Mouse (Mus musculus) hindbrain, embryonic 12.5 days (tissue): ENCODE data around the gene Stag1. TPM values are rescaled to one million over a fixed set of nuclear protein-coding genes. Genes with fewer than 3 reads are reported as not detected.
"Not testable (repeated sequence)": the region's sequence is repeated elsewhere in the genome, so short reads cannot be mapped to it uniquely, and the experiment has no call there.

Experiments
- ATAC-seq: fragments of 200-750 bp; cut with Nextera tagmentation; 2 replicates; pipeline ENCODE4 v1.8.0; 2017; ENCODE audit warnings: moderate TSS enrichment; ENCODE audit not compliant: low FRiP score
- H3K27ac ChIP-seq: fragments of 300-500 bp; sonication (generic); 2 replicates; pipeline ENCODE4 v1.5.1; 2016; ENCODE audit warnings: mild to moderate bottlenecking
- H3K27me3 ChIP-seq: fragments of 300-500 bp; sonication (generic); 2 replicates; pipeline ENCODE4 v1.6.1; 2016; ENCODE audit warnings: mild to moderate bottlenecking
- H3K36me3 ChIP-seq: fragments of 300-500 bp; sonication (generic); 2 replicates; pipeline ENCODE4 v1.6.1; 2016; ENCODE audit warnings: mild to moderate bottlenecking
- H3K4me1 ChIP-seq: fragments of 300-500 bp; sonication (generic); 2 replicates; pipeline ENCODE4 v1.6.1; 2016
- H3K4me2 ChIP-seq: fragments of 300-500 bp; sonication (generic); replicated peaks from 2 replicates; pipeline ENCODE4 v1.6.1; 2016; ENCODE audit warnings: mild to moderate bottlenecking
- H3K4me3 ChIP-seq: fragments of 300-500 bp; sonication (generic); 2 replicates; pipeline ENCODE4 v1.5.1; 2016; ENCODE audit warnings: mild to moderate bottlenecking
- H3K9ac ChIP-seq: fragments of 300-500 bp; sonication (generic); 2 replicates; pipeline ENCODE4 v1.6.1; 2016; ENCODE audit warnings: mild to moderate bottlenecking, moderate library complexity
- H3K9me3 ChIP-seq: fragments of 300-500 bp; sonication (generic); replicated peaks from 2 replicates; pipeline ENCODE4 v1.6.1; 2016; ENCODE audit warnings: mild to moderate bottlenecking
- whole genome bisulfite sequencing: fragments of 180-500 bp; shearing (Covaris S2); methylation state at CpG from one replicate; pipeline ENCODE4 v1.1.7; 2016; 5-methylcytosine and 5-hydroxymethylcytosine counted together
- polyA plus RNA-seq: library from polyadenylated mRNA; unstranded; fragments of >200 nt; fragmentation: Nextera tagmentation; extraction: Ambion mirVana; gene quantifications from 2 replicates; pipeline ENCODE4 v1.2.1, GENCODE M21; 2016

Gene Stag1
- polyA plus RNA-seq, 1 experiment from 2014 or later: 58.1 TPM

- Histone ChIP-seq H3K4me3 (no peak overlapping the region), H3K9ac (no peak overlapping the region), H3K27ac (no peak overlapping the region), H3K9me3 (no peaks in the 10 kb centered on the region), H3K4me1 (no peaks in the 10 kb centered on the region), H3K36me3 (no peaks in the 10 kb centered on the region), H3K4me2 (no peak overlapping the region), H3K27me3 (no peaks in the 10 kb centered on the region)
- 91% methylated on average over 1 of the region's 1 CpGs for WGBS
- no peak for ATAC-seq
Observed at GRCm38 (mm10) chr9:100707644-100708043, 110.0 kb downstream of the Stag1 start.

GRCm38 (mm10) chr9:100711665-100712064 lies 114.1 kb downstream of the Stag1 start:
- ATAC-seq: no peak
- no peak overlapping the region for H3K4me3 ChIP-seq
- no peak overlapping the region for H3K4me2 ChIP-seq
- no peaks in the 10 kb centered on the region for H3K36me3 ChIP-seq
- no peaks in the 10 kb centered on the region for H3K4me1 ChIP-seq
- WGBS: 85% methylated on average over 2 of the region's 2 CpGs
- no peak overlapping the region for H3K27ac ChIP-seq
- no peaks in the 10 kb centered on the region for H3K27me3 ChIP-seq
- no peaks in the 10 kb centered on the region for H3K9me3 ChIP-seq
- H3K9ac ChIP-seq: no peak overlapping the region

- H3K9me3 ChIP-seq, H3K27me3 ChIP-seq, H3K27ac ChIP-seq, H3K36me3 ChIP-seq, H3K9ac ChIP-seq, H3K4me1 ChIP-seq, H3K4me3 ChIP-seq, H3K4me2 ChIP-seq, ATAC-seq: not testable (repeated sequence)
- WGBS: 100% methylated on average over 2 of the region's 2 CpGs
Observed at GRCm38 (mm10) chr9:100724832-100725231, 127.2 kb downstream of the Stag1 start.

GRCm38 (mm10) chr9:100731839-100732238 lies 134.2 kb downstream of the Stag1 start:
- H3K9me3 ChIP-seq: no peaks in the 10 kb centered on the region
- no peak overlapping the region for H3K9ac ChIP-seq
- H3K27me3 ChIP-seq: no peaks in the 10 kb centered on the region
- WGBS: 94% methylated on average over 1 of the region's 1 CpGs
- H3K4me2 ChIP-seq: no peak overlapping the region
- H3K4me3 ChIP-seq: no peak overlapping the region
- H3K36me3 ChIP-seq: no peaks in the 10 kb centered on the region
- H3K4me1 ChIP-seq: no peaks in the 10 kb centered on the region
- ATAC-seq: no peak
- H3K27ac ChIP-seq: no peak overlapping the region

GRCm38 (mm10) chr9:100733907-100734440 lies 136.4 kb downstream of the Stag1 start:
- Histone ChIP-seq H3K9me3 (no peaks in the 10 kb centered on the region), H3K4me2 (no peak overlapping the region), H3K9ac (no peak overlapping the region), H3K4me1 (no peaks in the 10 kb centered on the region), H3K27me3 (no peaks in the 10 kb centered on the region), H3K4me3 (no peak overlapping the region), H3K27ac (no peak overlapping the region), H3K36me3 (no peaks in the 10 kb centered on the region)
- ATAC-seq: no peak
- WGBS: 71% methylated on average over 6 of the region's 6 CpGs

GRCm38 (mm10) chr9:100735993-100736645 lies 138.5 kb downstream of the Stag1 start:
- no peak for ATAC-seq
- H3K4me3 ChIP-seq: no peak overlapping the region
- H3K9ac ChIP-seq: no peak overlapping the region
- no peak overlapping the region for H3K27ac ChIP-seq
- H3K4me2 ChIP-seq: no peak overlapping the region
- H3K36me3 ChIP-seq: no peaks in the 10 kb centered on the region
- H3K4me1 ChIP-seq: no peaks in the 10 kb centered on the region
- no peaks in the 10 kb centered on the region for H3K27me3 ChIP-seq
- H3K9me3 ChIP-seq: no peaks in the 10 kb centered on the region
- 79% methylated on average over 4 of the region's 4 CpGs for WGBS

- no peak overlapping the region for H3K9ac ChIP-seq
- ATAC-seq: no peak
- no peaks in the 10 kb centered on the region for H3K4me1 ChIP-seq
- H3K27ac ChIP-seq: no peak overlapping the region
- H3K4me2 ChIP-seq: no peak overlapping the region
- no peaks in the 10 kb centered on the region for H3K9me3 ChIP-seq
- H3K27me3 ChIP-seq: no peaks in the 10 kb centered on the region
- H3K4me3 ChIP-seq: no peak overlapping the region
- no peaks in the 10 kb centered on the region for H3K36me3 ChIP-seq
Observed at GRCm38 (mm10) chr9:100736646-100737031, 139.0 kb downstream of the Stag1 start.

- WGBS: 81% methylated on average over 2 of the region's 2 CpGs
- not testable (repeated sequence) for H3K4me2 ChIP-seq, ATAC-seq, H3K27me3 ChIP-seq, H3K4me1 ChIP-seq, H3K9ac ChIP-seq, H3K4me3 ChIP-seq, H3K27ac ChIP-seq, H3K9me3 ChIP-seq, H3K36me3 ChIP-seq
Observed at GRCm38 (mm10) chr9:100777238-100777637, 179.6 kb downstream of the Stag1 start.

GRCm38 (mm10) chr9:100865984-100866383 lies 268.4 kb downstream of the Stag1 start:
- Histone ChIP-seq H3K27me3 (no peaks in the 10 kb centered on the region), H3K9me3 (no peaks in the 10 kb centered on the region), H3K4me3 (no peak overlapping the region), H3K4me2 (no peak overlapping the region), H3K9ac (no peak overlapping the region), H3K27ac (no peak overlapping the region), H3K4me1 (no peaks in the 10 kb centered on the region), H3K36me3 (no peaks in the 10 kb centered on the region)
- ATAC-seq: no peak
- 91% methylated on average over 4 of the region's 4 CpGs for WGBS

- Histone ChIP-seq H3K9me3 (no peaks in the 10 kb centered on the region), H3K4me1 (no peaks in the 10 kb centered on the region), H3K27ac (no peak overlapping the region), H3K4me2 (no peak overlapping the region), H3K9ac (no peak overlapping the region), H3K36me3 (no peaks in the 10 kb centered on the region), H3K27me3 (no peaks in the 10 kb centered on the region), H3K4me3 (no peak overlapping the region)
- no peak for ATAC-seq
Observed at GRCm38 (mm10) chr9:100869635-100870034, 272.0 kb downstream of the Stag1 start.

- 93% methylated on average over 1 of the region's 1 CpGs for WGBS
- H3K27ac ChIP-seq: no peak overlapping the region
- no peak overlapping the region for H3K4me2 ChIP-seq
- H3K9me3 ChIP-seq: no peaks in the 10 kb centered on the region
- H3K4me3 ChIP-seq: no peak overlapping the region
- H3K27me3 ChIP-seq: no peaks in the 10 kb centered on the region
- no peak overlapping the region for H3K9ac ChIP-seq
- no peaks in the 10 kb centered on the region for H3K4me1 ChIP-seq
- no peaks in the 10 kb centered on the region; the same call in 1 of the 2 replicates for H3K36me3 ChIP-seq
- no peak for ATAC-seq
Observed at GRCm38 (mm10) chr9:100896111-100896510, 298.5 kb downstream of the Stag1 start.

- 89% methylated on average over 4 of the region's 4 CpGs for WGBS
- H3K4me3 ChIP-seq: no peak overlapping the region
- H3K27me3 ChIP-seq: no peaks in the 10 kb centered on the region
- H3K36me3 ChIP-seq: no peaks in the 10 kb centered on the region; the same call in 1 of the 2 replicates
- H3K9me3 ChIP-seq: no peaks in the 10 kb centered on the region
- H3K9ac ChIP-seq: no peak overlapping the region
- no peak for ATAC-seq
- no peaks in the 10 kb centered on the region for H3K4me1 ChIP-seq
- no peak overlapping the region for H3K27ac ChIP-seq
- no peak overlapping the region for H3K4me2 ChIP-seq
Observed at GRCm38 (mm10) chr9:100898042-100898441, 300.4 kb downstream of the Stag1 start.

GRCm38 (mm10) chr9:100910352-100910751 lies 312.8 kb downstream of the Stag1 start:
- no peak for ATAC-seq
- no peaks in the 10 kb centered on the region for H3K9me3 ChIP-seq
- H3K4me2 ChIP-seq: no peak overlapping the region
- no peaks in the 10 kb centered on the region for H3K4me1 ChIP-seq
- H3K36me3 ChIP-seq: peaks cover 10% of the 10 kb centered on the region
- H3K27ac ChIP-seq: no peak overlapping the region
- H3K27me3 ChIP-seq: no peaks in the 10 kb centered on the region
- no peak overlapping the region for H3K4me3 ChIP-seq
- H3K9ac ChIP-seq: no peak overlapping the region
